Mouse (Mus musculus) left cerebral cortex, adult 2 months (tissue): ENCODE measurements around the gene Msi2. TPM values are rescaled to one million over a fixed set of nuclear protein-coding genes. Genes with fewer than 3 reads are reported as not detected.

Experiments
- DNase-seq, 2 experiments: peaks; one replicate each; pipeline ENCODE4 v3.0.0; 2021 to 2022; ENCODE audit warnings: low spot score in 2 of 2, mixed read lengths in 1 of 2; ENCODE audit errors: extremely low spot score in 1 of 2
- H3K27ac ChIP-seq: fragments of 200-600 bp; 2 replicates; pipeline ENCODE4 v1.8.1; 2022
- H3K4me3 ChIP-seq: fragments of 200-600 bp; 2 replicates; pipeline ENCODE4 v1.8.1; 2022
- CTCF ChIP-seq: fragments of 200-600 bp; IDR thresholded peaks from 2 replicates; pipeline ENCODE4 v1.8.1; 2022; ENCODE audit warnings: antibody characterized with exemption, mild to moderate bottlenecking, moderate library complexity
- intact Hi-C: fragments of 180-260 bp; cut with DNase I; formaldehyde crosslinking; loops from one replicate; pipeline ENCODE4 v1.15.1; 2025
- total RNA-seq, 2 experiments: library from RNA; stranded (reverse); gene quantifications; 2 replicates each; pipeline ENCODE4 v1.2.3; 2021

Gene Msi2
- total RNA-seq, 2 experiments from 2014 or later: 126 to 140 TPM

- no peak for DNase-seq
- no peak overlapping the region for H3K4me3 ChIP-seq
- no peak overlapping the region for H3K27ac ChIP-seq
- intact Hi-C loops: no loop called here
- TF ChIP-seq CTCF: no peak
These were observed 2.2 kb upstream of the Msi2 start for GRCm38 (mm10) chr11:88720261-88721143.

- TF ChIP-seq CTCF: no peak
- intact Hi-C loops: loop anchor here (2.0 kb wide), 1 partner anchor 99 kb away; no protein-coding TSS in a partner anchor
- no peak for DNase-seq
- Histone ChIP-seq H3K27ac (peak overlapping the region; percentile 97; the same call in 1 of the 2 replicates), H3K4me3 (no peak overlapping the region; the same call in 1 of the 2 replicates)
These were observed 1.3 kb upstream of the Msi2 start for GRCm38 (mm10) chr11:88719601-88720000.

- intact Hi-C loops: loop anchor here (2.0 kb wide), 1 partner anchor 98 kb away; no protein-coding TSS in a partner anchor
- no peak for DNase-seq
- no peak for TF ChIP-seq CTCF
- Histone ChIP-seq H3K4me3 (peak overlapping the region; percentile 92), H3K27ac (peak overlapping the region; percentile 97)
These were observed 668 bp upstream of the Msi2 start for GRCm38 (mm10) chr11:88718766-88719595.

GRCm38 (mm10) chr11:88717644-88718049, 666 bp downstream of the Msi2 start:
- TF ChIP-seq CTCF: no peak
- H3K27ac ChIP-seq: peak overlapping the region; percentile 97
- intact Hi-C loops: loop anchor here (2.0 kb wide), 2 partner anchors 97 to 165 kb away; no protein-coding TSS in a partner anchor
- DNase-seq: no peak
- peak overlapping the region; percentile 92 for H3K4me3 ChIP-seq

GRCm38 (mm10) chr11:88717016-88717643, 1.2 kb downstream of the Msi2 start:
- Histone ChIP-seq H3K4me3 (peak overlapping the region; percentile 92), H3K27ac (peak overlapping the region; percentile 97)
- no peak for DNase-seq
- no peak for TF ChIP-seq CTCF
- intact Hi-C loops: loop anchor here (2.0 kb wide), 1 partner anchor 164 kb away; no protein-coding TSS in a partner anchor

GRCm38 (mm10) chr11:88716061-88716994, 2.0 kb downstream of the Msi2 start:
- intact Hi-C loops: loop anchor here (2.0 kb wide), 1 partner anchor 164 kb away; no protein-coding TSS in a partner anchor
- DNase-seq: peak; percentile 28 to 49
- peak overlapping the region; percentile 92 for H3K4me3 ChIP-seq
- TF ChIP-seq CTCF: no peak
- peak overlapping the region; percentile 97 for H3K27ac ChIP-seq

- Histone ChIP-seq H3K27ac (no peak overlapping the region), H3K4me3 (peak overlapping the region; percentile 5; the same call in 1 of the 2 replicates)
- intact Hi-C loops: no loop called here
- no peak for DNase-seq
- no peak for TF ChIP-seq CTCF
These were observed 3.0 kb downstream of the Msi2 start for GRCm38 (mm10) chr11:88715299-88715698.

- Histone ChIP-seq H3K4me3 (no peak overlapping the region), H3K27ac (no peak overlapping the region)
- intact Hi-C loops: no loop called here
- TF ChIP-seq CTCF: no peak
- DNase-seq: no peak
These were observed 4.2 kb downstream of the Msi2 start for GRCm38 (mm10) chr11:88714127-88714526.

GRCm38 (mm10) chr11:88713479-88713878, 4.8 kb downstream of the Msi2 start:
- DNase-seq: no peak
- intact Hi-C loops: no loop called here
- Histone ChIP-seq H3K27ac (no peak overlapping the region), H3K4me3 (no peak overlapping the region)
- no peak for TF ChIP-seq CTCF

GRCm38 (mm10) chr11:88709876-88710614, 8.3 kb downstream of the Msi2 start:
- Histone ChIP-seq H3K4me3 (no peak overlapping the region), H3K27ac (no peak overlapping the region)
- no peak for TF ChIP-seq CTCF
- intact Hi-C loops: no loop called here
- DNase-seq: no peak
